Mouse (Mus musculus) lung, adult 18-20 months (tissue): ENCODE measurements around the gene Sspn.

Experiments
- DNase-seq, 2 experiments: peaks; one replicate each; pipeline ENCODE4 v3.0.0; 2022; ENCODE audit warnings: mixed read lengths in 2 of 2

The Sspn gene

GRCm38 (mm10) chr6:145977344-145977743 is 45.9 kb downstream of the Sspn start:
- DNase-seq, result no peak

GRCm38 (mm10) chr6:145977771-145978450 is 46.5 kb downstream of the Sspn start:
- DNase-seq, result no peak

- DNase-seq, result no peak
These were observed 49.6 kb downstream of the Sspn start for GRCm38 (mm10) chr6:145981074-145981473.

GRCm38 (mm10) chr6:145982335-145982734 is 50.9 kb downstream of the Sspn start:
- DNase-seq, result no peak

DNA sequence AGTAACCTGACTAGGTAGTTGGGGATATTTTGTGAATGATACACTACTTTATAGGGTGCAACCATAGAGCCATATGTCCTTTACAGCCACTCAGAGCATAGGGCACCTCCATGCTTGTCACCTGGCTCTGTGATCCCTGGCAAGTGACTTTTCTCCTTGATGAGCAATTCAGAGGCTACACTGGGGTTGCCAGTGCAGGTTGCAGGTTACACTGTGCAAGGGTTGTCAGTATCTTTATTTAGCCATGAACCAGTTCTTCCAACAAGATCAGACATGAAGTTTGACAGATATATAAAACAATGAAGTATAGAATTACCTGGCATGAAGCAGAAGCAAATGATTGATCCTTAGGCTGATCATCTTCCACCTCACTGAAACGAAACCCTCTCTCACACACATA is 59.1 kb downstream of the Sspn start:
- no peak for DNase-seq

DNA sequence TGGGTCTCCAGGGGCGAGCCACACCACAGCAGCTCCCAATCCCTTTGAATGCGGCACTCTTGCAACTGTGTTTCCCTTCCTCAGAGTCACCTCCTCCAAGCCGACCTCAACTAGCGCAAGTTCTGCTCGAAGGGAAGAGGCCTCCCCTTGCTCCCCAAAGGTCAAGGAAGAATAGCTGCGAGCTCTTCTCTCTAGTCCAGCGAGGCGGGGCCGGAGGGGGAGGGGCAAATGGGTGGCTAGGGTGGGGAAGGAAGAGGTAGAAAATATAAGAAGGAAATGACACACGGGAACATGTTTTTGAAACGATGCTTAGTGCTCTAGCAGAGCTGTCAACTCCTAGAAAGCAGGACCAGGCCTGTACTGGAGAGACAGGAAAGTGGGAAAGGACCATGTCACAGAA is 61.1 kb downstream of the Sspn start:
- peak; percentile 28 to 40 for DNase-seq

GRCm38 (mm10) chr6:145992985-145993384 is 61.5 kb downstream of the Sspn start:
- peak; percentile 54 to 63 for DNase-seq

- peak; percentile 69 to 76 for DNase-seq
These were observed 67.0 kb downstream of the Sspn start for GRCm38 (mm10) chr6:145998314-145999007.

DNA sequence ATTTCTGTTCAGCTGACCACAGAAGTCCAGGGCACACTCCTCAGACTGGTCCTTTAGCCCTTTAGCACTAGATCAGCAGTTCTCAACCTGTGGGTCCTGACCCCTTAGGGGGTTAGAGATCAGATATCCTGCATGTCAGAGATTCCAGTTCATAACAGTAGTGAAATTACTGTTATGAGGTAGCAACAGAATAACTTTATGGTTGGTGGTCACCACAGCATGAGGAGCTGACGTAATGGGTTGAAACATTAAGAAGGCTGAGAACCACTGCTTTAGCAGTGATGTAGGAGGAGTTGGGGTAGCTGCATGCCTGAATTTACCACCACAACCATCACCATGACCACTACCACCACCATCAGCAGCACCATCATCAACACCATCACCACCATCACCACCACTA is 69.3 kb downstream of the Sspn start:
- DNase-seq, result no peak

- DNase-seq, result no peak
These were observed 70.2 kb downstream of the Sspn start for GRCm38 (mm10) chr6:146001396-146002191.

- DNase-seq, result no peak
These were observed 72.7 kb downstream of the Sspn start for GRCm38 (mm10) chr6:146004174-146004601.

GRCm38 (mm10) chr6:146005129-146005886 is 73.9 kb downstream of the Sspn start:
- DNase-seq, result no peak

GRCm38 (mm10) chr6:146005935-146006564 is 74.6 kb downstream of the Sspn start:
- DNase-seq, result no peak

DNA sequence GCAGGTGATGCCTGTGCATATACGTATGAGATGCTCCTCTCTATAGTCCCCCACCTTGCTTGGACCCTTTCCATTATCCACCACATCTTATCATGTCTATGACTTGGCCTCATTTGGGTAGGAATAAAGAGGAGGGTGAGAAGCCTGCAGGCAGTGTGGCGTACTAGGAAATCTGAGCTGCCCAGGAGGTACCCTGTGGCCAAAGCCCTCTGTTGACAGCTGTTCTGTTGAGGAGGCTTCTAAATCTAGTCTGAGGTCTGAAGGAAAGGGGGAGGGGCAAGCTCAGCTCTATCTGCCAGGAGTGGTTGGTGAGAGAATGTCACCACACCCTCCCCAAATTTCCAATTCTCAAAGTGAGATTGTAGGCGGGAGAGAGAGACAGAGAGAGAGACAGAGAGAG is 75.3 kb downstream of the Sspn start:
- no peak for DNase-seq

DNA sequence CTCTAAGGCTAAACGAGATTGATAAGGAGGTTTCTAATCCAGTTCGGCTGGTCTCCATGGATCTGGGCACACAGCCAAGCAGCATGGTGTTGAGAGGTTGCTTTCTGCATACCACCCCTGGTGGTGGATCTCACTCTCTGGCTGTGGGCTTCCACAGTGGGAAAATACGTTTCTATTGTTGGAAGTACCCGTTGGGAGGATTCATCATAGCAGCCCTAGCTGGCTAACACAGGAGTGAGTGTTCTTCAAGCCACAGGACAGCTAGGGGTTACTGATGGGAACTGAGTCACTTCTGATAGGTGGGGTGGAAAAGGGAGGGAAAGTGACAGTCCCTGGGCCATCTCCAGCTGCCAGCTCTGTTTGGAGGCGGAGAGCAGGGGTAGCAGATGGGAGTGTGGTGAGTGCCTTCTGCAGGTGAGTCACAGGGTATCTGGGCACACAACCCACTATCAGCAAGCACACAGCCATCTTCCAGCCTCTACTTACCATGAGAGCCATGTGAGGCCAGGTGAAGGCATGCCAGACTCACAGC is 77.1 kb downstream of the Sspn start:
- no peak for DNase-seq

GRCm38 (mm10) chr6:146009163-146009915 is 77.9 kb downstream of the Sspn start:
- no peak for DNase-seq

DNA sequence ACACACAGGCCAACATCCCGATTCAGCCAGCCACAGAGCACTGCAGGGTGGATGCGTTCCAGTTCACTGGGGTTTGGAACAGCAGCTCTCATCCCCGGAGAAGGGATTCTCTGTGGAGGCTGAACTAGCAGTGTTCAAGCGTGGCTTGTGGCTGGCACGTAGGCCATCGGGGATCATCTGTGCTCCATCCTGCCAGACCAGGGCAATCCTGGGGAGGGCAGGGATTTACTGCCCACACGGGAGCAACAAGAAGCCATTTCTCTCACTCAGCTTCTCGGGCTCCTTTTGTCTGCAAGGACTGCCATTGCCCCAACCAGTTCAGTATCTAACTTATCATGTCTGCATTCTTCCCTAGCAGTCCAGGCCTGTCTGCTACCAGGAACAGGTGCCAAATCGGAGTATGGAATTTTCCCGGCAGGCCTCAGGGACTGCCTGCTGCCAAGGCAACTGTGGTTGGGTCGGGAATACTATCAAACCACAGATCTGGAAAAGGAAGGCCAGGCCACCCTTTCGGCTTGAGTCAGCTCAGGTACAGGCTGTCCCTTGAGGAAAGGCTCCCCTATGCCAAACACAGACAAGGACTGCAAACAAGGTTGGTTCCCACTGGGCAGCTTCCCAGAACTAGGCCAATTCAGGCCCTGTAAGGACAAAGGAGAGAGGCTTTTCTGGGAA is 78.8 kb downstream of the Sspn start:
- DNase-seq, result peak in 1 of 2 experiments; percentile 20

- DNase-seq, result no peak
These were observed 82.9 kb downstream of the Sspn start for GRCm38 (mm10) chr6:146014312-146014711.
